Mouse (Mus musculus) intestine, embryonic 14.5 days (tissue): Measurements from ENCODE around the gene Pde11a. TPM values are rescaled to one million over a fixed set of nuclear protein-coding genes. Genes with fewer than 3 reads are reported as not detected.

Experiments used
- ATAC-seq: fragments of 200-750 bp; cut with Nextera tagmentation; replicated peaks from 2 replicates; pipeline ENCODE4 v1.8.0; 2017; ENCODE audit warnings: low read depth, moderate number of reproducible peaks, moderate TSS enrichment, moderate library complexity; ENCODE audit not compliant: low FRiP score, low TSS enrichment
- DNase-seq: peaks from one replicate; pipeline ENCODE4 v3.0.0-alpha.2; 2018; ENCODE audit warnings: low spot score
- H3K27ac ChIP-seq: fragments of 300-500 bp; sonication (generic); 2 replicates; pipeline ENCODE4 v1.5.1; 2014; ENCODE audit warnings: low read depth, mild to moderate bottlenecking, control low read depth
- H3K27me3 ChIP-seq: fragments of 300-500 bp; sonication (generic); replicated peaks from 2 replicates; pipeline ENCODE4 v1.6.1; 2014; ENCODE audit warnings: low read length, control low read depth; ENCODE audit not compliant: control insufficient read depth, insufficient read depth
- H3K36me3 ChIP-seq: fragments of 300-500 bp; sonication (generic); 2 replicates; pipeline ENCODE4 v1.6.1; 2014; ENCODE audit warnings: low read length, control low read depth; ENCODE audit not compliant: control insufficient read depth, insufficient read depth
- H3K4me1 ChIP-seq: fragments of 300-500 bp; sonication (generic); replicated peaks from 2 replicates; pipeline ENCODE4 v1.6.1; 2014; ENCODE audit warnings: low read length, control low read depth, mixed read lengths; ENCODE audit not compliant: control insufficient read depth, insufficient read depth
- H3K4me2 ChIP-seq: fragments of 300-500 bp; sonication (generic); 2 replicates; pipeline ENCODE4 v1.6.1; 2014; ENCODE audit warnings: low read length
- H3K4me3 ChIP-seq: fragments of 300-500 bp; sonication (generic); 2 replicates; pipeline ENCODE4 v1.5.1; 2014; ENCODE audit warnings: low read depth, low read length, control low read depth, mixed read lengths
- H3K9ac ChIP-seq: fragments of 300-500 bp; sonication (generic); 2 replicates; pipeline ENCODE4 v1.6.1; 2014; ENCODE audit warnings: mild to moderate bottlenecking, low read length
- H3K9me3 ChIP-seq: fragments of 300-500 bp; sonication (generic); 2 replicates; pipeline ENCODE4 v1.6.1; 2016; ENCODE audit warnings: low read length, control low read depth; ENCODE audit not compliant: control insufficient read depth
- WGBS: fragments of 180-500 bp; shearing (Covaris S2); extraction: QIAGEN DNeasy Blood & Tissue Kit; methylation state at CpG from one replicate; pipeline ENCODE4 v1.1.7; 2014; 5-methylcytosine and 5-hydroxymethylcytosine counted together
- polyA plus RNA-seq: library from polyadenylated mRNA; unstranded; fragments of >200 nt; fragmentation: Nextera tagmentation; extraction: Ambion mirVana; gene quantifications from 2 replicates; pipeline ENCODE4 v1.2.1, GENCODE M21; 2014

The Pde11a gene
- polyA plus RNA-seq, 1 experiment from 2014 or later: 0.42 TPM

DNA sequence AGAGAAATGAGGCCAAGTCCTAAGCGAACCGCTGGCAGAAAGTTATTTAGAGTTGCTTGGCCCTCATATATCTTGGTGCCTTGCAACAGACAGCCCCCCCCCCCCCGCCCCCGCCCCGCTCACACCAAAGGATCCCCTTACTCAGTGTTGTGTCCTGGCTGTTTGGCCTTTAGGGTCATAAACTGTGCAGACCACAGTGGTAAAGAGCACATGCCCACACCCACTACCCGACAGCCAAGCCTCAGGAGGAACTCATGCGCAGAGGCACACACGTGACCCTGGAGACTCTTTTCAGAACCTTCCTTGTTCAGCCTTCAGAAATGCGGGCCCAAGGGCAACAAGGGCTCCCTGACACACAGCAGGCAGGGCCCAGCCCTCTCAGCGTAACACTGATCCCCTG is 90.3 kb downstream of the Pde11a start:
- no peak overlapping the region for H3K4me2 ChIP-seq
- no peaks in the 10 kb centered on the region for H3K36me3 ChIP-seq
- no peaks in the 10 kb centered on the region for H3K9me3 ChIP-seq
- WGBS: 49% methylated on average over 10 of the region's 10 CpGs
- ATAC-seq (no peak), DNase-seq (no peak)
- H3K4me1 ChIP-seq: no peaks in the 10 kb centered on the region
- no peak overlapping the region for H3K4me3 ChIP-seq
- no peak overlapping the region for H3K27ac ChIP-seq
- H3K9ac ChIP-seq: no peak overlapping the region
- H3K27me3 ChIP-seq: no peaks in the 10 kb centered on the region

DNA sequence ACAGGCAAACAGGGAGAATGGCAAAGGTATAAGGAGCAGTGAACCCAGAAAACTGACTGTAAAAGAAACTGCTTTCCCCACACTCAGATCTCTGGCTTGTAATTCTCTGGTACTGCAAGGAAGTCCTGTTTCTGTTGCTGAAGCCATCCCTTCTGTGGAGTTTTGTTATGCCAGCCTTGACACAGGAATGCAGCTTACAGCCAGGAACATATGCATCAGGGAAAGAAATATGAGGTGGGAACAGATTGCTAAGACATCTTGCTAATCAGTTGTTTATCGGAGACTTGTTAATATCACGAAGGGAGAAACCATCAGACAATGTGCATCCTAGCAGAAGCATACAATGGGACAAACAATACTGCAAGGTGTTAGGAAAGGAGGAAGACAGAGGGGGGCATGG is 99.4 kb downstream of the Pde11a start:
- Histone ChIP-seq H3K9me3 (no peaks in the 10 kb centered on the region), H3K27me3 (no peaks in the 10 kb centered on the region), H3K36me3 (no peaks in the 10 kb centered on the region), H3K4me2 (no peak overlapping the region), H3K27ac (no peak overlapping the region), H3K9ac (no peak overlapping the region), H3K4me1 (no peaks in the 10 kb centered on the region), H3K4me3 (no peak overlapping the region)
- WGBS: 62% methylated on average over 2 of the region's 2 CpGs
- DNase-seq (no peak), ATAC-seq (no peak)

DNA sequence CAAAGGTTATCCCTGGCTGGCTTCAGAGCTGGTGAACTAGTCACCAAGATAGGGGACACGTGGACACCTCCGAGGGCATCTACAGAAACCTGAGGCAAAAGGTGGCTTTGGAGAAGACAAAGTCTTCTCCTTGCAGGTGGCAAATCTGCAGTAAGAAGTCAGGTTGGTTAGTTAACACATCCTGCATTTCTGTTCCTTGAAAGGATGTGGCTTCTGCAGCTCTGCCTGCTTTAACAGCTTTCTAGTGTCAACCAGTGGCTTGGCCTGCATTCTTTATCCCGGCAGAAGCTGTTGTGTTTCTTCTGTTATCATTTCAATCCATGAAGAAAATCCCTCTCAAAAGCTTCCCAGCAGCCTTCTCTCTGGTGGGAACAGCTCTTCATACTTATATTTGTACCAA is 100.1 kb downstream of the Pde11a start:
- H3K27me3 ChIP-seq: no peaks in the 10 kb centered on the region
- WGBS: 60% methylated on average over 3 of the region's 3 CpGs
- H3K36me3 ChIP-seq: no peaks in the 10 kb centered on the region
- ATAC-seq: no peak
- H3K27ac ChIP-seq: no peak overlapping the region
- no peak overlapping the region for H3K4me3 ChIP-seq
- H3K9me3 ChIP-seq: no peaks in the 10 kb centered on the region
- H3K4me2 ChIP-seq: no peak overlapping the region
- no peaks in the 10 kb centered on the region for H3K4me1 ChIP-seq
- no peak overlapping the region for H3K9ac ChIP-seq
- DNase-seq: no peak

DNA sequence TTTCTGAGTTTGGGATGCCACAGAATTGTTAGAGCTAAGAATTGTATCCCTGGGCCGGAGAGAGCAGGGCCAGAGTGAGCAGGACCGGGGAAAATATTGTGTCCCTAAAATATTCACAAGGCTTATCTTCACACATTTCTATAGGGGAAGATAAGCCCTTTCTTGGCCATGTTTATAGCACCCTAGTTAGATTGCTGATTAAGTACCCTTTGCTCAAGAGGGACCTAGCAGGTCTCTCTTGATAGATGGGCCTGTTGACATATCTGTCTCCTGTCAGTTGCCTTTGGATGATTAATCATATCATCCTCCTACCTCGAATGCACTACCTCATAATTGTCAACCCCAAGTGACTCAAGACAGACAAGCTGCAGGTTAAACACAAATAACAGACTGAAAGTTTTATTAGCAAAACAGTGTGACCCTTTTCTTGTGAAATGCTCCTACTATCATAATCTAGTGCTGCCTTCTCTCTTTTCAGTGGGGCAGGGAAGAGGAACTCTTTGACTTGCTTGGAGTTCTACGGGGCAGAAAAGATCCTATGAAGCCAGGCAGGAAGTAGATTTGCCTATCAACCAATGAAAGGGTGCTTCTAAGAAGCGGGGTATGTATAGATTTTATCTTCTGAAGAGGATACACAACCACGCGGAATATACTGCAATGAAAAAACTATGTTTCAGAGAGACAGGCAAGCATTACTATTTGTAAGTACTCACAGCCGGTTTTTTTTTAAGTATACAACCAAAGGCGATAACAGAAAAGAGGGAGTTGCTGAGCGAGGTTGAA is 100.7 kb downstream of the Pde11a start:
- Histone ChIP-seq H3K4me3 (no peak overlapping the region), H3K9ac (no peak overlapping the region), H3K9me3 (no peaks in the 10 kb centered on the region), H3K4me1 (no peaks in the 10 kb centered on the region), H3K36me3 (no peaks in the 10 kb centered on the region), H3K27ac (no peak overlapping the region), H3K4me2 (no peak overlapping the region), H3K27me3 (no peaks in the 10 kb centered on the region)
- 70% methylated on average over 10 of the region's 10 CpGs for WGBS
- no peak for ATAC-seq
- no peak for DNase-seq

DNA sequence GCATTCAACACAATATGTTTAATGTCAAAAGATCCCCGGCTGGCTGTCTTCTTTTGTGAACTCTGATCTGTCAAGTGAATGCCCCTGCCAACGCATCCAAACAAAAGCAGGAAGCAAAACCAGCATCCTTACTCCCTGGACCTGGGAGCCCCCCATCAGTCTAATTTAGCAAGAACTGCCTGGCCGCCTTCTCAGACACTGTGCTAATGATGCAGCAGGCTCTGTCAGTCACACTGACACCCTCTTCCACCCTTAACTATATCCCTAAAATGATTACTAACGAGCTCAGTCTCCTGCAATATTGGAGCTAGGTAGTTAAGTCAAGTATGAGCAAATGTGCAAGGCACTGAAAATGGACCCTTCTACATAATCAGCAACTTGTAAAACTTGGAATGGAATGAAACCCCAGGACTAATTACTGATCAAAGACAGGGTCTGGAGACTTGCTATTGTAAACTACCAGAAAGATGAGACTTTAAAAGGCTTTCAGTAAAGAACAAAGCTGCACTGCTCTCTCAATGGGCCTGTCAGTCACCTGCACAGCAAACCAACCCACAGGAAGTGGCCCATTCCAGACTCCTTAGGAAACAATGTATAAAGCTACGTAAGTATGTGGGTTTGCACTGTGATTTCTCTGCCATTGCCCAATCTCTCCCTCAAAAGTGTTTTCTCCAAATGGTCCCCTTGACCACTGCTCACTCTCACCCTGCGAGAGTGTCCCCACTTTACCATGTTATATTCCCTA is 118.0 kb downstream of the Pde11a start:
- Histone ChIP-seq H3K9me3 (no peaks in the 10 kb centered on the region), H3K4me1 (no peaks in the 10 kb centered on the region), H3K4me2 (no peak overlapping the region), H3K9ac (no peak overlapping the region), H3K36me3 (no peaks in the 10 kb centered on the region), H3K4me3 (no peak overlapping the region), H3K27ac (no peak overlapping the region), H3K27me3 (no peaks in the 10 kb centered on the region)
- WGBS: 57% methylated on average over 6 of the region's 6 CpGs
- no peak for DNase-seq
- no peak for ATAC-seq

DNA sequence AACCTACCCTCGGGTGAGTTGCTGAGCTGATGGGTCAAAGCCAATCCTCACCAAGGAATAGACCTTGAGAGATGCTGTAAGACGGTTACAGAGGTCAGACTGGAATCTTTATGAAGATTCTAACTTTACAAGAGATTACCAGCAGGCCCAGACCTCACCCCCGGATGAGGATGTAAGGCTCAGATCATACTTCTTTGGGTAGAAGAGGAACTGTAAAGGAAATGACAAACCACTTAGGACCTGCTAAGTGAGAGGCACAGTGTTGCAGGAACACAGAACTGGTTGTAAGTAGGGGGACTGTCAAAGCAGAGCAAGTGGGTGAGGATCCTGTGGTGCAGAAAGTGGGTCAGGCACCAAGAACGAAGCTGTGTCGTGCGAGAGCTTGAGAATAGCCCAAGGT is 119.0 kb downstream of the Pde11a start:
- Histone ChIP-seq H3K36me3 (no peaks in the 10 kb centered on the region), H3K4me1 (no peaks in the 10 kb centered on the region), H3K9ac (no peak overlapping the region), H3K27ac (no peak overlapping the region), H3K4me2 (no peak overlapping the region), H3K27me3 (no peaks in the 10 kb centered on the region), H3K9me3 (no peaks in the 10 kb centered on the region), H3K4me3 (no peak overlapping the region)
- DNase-seq: no peak
- no peak for ATAC-seq
- WGBS: 82% methylated on average over 6 of the region's 6 CpGs

DNA sequence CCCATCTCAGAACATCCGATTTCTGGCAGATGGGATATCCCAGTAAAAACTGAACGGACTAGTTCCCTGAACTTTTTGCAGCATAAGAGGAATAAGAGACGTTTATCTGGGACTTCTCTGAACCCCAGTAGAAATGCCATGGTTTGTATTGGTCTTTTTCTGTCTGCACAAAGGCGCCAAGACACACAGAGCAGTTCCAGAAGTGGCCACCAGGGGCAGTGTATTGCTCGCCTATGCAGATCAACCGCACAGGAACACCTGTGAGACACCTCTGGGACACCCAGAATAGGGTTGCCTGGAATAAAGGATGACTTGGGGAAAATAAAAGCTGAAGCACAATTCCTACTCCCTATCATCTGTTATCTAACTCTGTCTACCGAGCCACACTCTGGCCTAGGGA is 122.4 kb downstream of the Pde11a start:
- DNase-seq (peak; percentile 70), ATAC-seq (no peak)
- Histone ChIP-seq H3K4me1 (no peaks in the 10 kb centered on the region), H3K36me3 (no peaks in the 10 kb centered on the region), H3K4me2 (no peak overlapping the region), H3K27ac (no peak overlapping the region), H3K27me3 (no peaks in the 10 kb centered on the region), H3K9ac (no peak overlapping the region), H3K9me3 (no peaks in the 10 kb centered on the region), H3K4me3 (no peak overlapping the region)
- WGBS: 70% methylated on average over 7 of the region's 7 CpGs

DNA sequence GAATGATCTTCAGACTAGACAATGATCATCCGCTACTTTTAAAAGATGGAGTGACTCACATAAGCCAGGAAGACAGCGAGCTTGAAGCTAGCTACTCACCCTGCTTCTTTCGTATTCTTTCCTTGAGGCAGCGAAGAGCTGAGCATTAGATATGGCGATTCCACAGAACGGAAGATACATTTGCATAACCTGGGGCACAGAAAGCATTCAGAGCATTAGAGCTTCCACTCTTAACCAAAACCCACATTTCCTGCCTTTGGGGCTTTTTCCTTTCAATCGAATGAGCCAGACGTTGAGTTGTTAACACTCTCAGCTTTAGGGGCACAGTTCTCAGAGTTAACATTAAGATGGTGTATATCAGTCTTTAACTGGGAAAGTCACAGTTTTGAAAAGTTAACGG is 123.4 kb downstream of the Pde11a start:
- H3K9me3 ChIP-seq: no peaks in the 10 kb centered on the region
- H3K9ac ChIP-seq: no peak overlapping the region
- DNase-seq: no peak
- H3K27ac ChIP-seq: no peak overlapping the region
- no peaks in the 10 kb centered on the region for H3K4me1 ChIP-seq
- no peaks in the 10 kb centered on the region for H3K27me3 ChIP-seq
- no peak overlapping the region for H3K4me3 ChIP-seq
- WGBS: 81% methylated on average over 9 of the region's 9 CpGs
- no peak for ATAC-seq
- H3K4me2 ChIP-seq: no peak overlapping the region
- H3K36me3 ChIP-seq: no peaks in the 10 kb centered on the region

DNA sequence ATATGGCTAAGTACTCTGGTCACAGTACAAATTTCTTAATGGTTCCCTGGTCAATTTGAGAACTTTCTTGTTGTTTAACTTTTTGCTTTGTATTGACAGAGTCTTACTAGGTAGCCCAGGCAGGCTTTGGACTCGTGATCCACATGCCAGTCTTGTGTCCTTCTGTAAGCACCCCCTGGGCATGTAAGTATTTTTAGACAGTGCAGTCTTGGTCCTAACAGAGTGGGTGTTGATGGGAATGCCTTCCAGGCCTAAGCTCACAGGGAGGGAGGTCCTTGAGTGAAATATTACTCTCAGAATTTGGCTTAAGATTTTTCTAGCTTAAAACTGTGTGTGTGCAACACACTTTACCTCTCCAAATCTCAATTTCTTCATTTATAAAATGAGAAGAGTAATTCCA is 153.4 kb downstream of the Pde11a start:
- no peaks in the 10 kb centered on the region for H3K4me1 ChIP-seq
- no peaks in the 10 kb centered on the region for H3K36me3 ChIP-seq
- no peak overlapping the region for H3K4me2 ChIP-seq
- no peaks in the 10 kb centered on the region for H3K9me3 ChIP-seq
- WGBS: 56% methylated on average over 1 of the region's 1 CpGs
- DNase-seq (no peak), ATAC-seq (no peak)
- H3K9ac ChIP-seq: no peak overlapping the region
- H3K27me3 ChIP-seq: no peaks in the 10 kb centered on the region
- H3K27ac ChIP-seq: no peak overlapping the region
- no peak overlapping the region for H3K4me3 ChIP-seq
